Mouse (Mus musculus): ENCODE results near the gene Tpst2. TPM values are rescaled to one million over a fixed set of nuclear protein-coding genes. Genes with fewer than 3 reads are reported as not detected.
A peak's percentile ranks its signal among the peaks of the same experiment; 100 is the strongest.

Gene Tpst2
- polyA plus RNA-seq (2011; ENCODE audit: insufficient read depth, insufficient read length, low read depth, missing spikeins): 25.8 and 37.1 TPM in 2 replicates

DNA sequence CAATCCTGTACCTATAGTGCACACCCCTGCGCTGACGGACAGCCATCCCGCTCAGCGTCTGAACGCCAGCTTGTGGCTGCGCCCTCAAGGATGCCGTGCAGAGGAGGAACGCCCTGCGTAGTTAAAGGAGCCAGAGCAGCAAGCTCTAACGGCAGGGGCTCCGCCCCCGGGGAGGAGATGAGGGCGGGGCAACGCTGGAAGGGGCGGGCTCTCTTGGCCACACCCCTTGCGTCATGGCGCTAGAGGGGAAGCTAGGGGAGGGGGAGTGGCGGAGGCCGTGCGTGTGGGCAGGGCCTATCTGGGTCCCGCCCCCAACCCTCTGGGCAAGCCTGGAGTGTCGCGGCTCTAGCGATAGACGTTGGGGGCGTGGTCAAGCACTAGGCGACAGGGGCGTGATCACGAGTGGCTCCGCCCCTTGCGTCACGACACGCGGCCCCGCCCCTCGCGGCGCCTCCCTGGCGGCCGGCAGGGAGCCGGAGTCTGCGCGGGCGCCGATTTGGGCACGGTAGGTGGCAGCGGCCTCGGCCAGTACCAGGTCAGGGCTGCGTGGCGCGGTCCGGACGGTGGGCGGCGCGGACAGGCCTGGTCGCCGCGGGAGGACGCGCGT is at the start of gene Tpst2:
TSS of gene Tpst2 (plus strand) at position 425 of the 607 bp plus-strand sequence.
- H3K4me3 ChIP-seq (ENCODE audit: low read depth, low read length): peak within 1 kb of the TSS; percentile 90
- H3K27ac ChIP-seq (ENCODE audit: insufficient read depth, low read length): no peak within 1 kb of the TSS; the same call in 1 of the 2 replicates
- peak within 1 kb of the TSS; percentile 79 for H3K9ac ChIP-seq (ENCODE audit: low read depth, poor library complexity, severe bottlenecking)
- no peaks in the 10 kb centered on the region for H3K27me3 ChIP-seq (ENCODE audit: control insufficient read depth, insufficient read depth, low read length, poor library complexity, severe bottlenecking)
- H3K36me3 ChIP-seq (ENCODE audit: control insufficient read depth, insufficient read depth, low read length, poor library complexity, severe bottlenecking): no peaks in the 10 kb centered on the region
- TF ChIP-seq CTCF (IDR thresholded peaks at IDR 0.05; ENCODE audit: low read depth, low read length) (no peak), EP300 (IDR thresholded peaks at IDR 0.05; ENCODE audit: insufficient read depth, low read depth, low read length) (peak; percentile 51; the same call in 1 of the 2 replicates), POLR2A (IDR thresholded peaks at IDR 0.05; ENCODE audit: insufficient read depth, low read length) (peak; percentile 98)
- H3K9me3 ChIP-seq (replicated peaks; ENCODE audit: control insufficient read depth, insufficient read depth, low read length, poor library complexity, severe bottlenecking): no peaks in the 10 kb centered on the region
- H3K4me1 ChIP-seq (ENCODE audit: control insufficient read depth, insufficient read depth, low read length): peaks cover 9% of the 10 kb centered on the region

DNA sequence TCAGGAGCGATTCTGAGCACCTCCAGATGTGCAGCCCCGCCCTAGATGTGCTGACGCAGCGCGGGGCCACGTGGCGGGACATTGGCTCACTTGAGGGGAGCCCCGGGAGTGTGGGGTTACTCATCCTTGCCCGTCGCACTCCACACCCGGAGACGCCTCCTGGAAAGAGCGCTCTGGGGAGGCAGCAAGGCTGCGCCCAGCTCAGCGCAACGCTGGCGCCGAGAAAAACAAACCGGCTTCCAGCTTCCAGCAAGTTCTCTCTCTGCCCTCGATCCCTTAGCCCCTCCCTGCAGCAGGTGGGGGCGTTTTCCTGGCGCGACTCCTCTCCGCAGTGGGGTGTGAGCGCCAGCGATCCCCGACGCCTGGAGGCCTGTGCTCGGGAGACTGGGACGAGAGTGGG is 49.1 kb upstream of the Tpst2 start:
- H3K9me3 ChIP-seq (replicated peaks; ENCODE audit: control insufficient read depth, insufficient read depth, low read length, poor library complexity, severe bottlenecking): no peaks in the 10 kb centered on the region
- H3K27ac ChIP-seq (ENCODE audit: insufficient read depth, low read length): no peak overlapping the region
- H3K9ac ChIP-seq (ENCODE audit: low read depth, poor library complexity, severe bottlenecking): no peak overlapping the region; the same call in 1 of the 2 replicates
- H3K4me3 ChIP-seq (ENCODE audit: low read depth, low read length): peak overlapping the region; percentile 24; the same call in 1 of the 2 replicates
- no peak for TF ChIP-seq CTCF (IDR thresholded peaks at IDR 0.05; ENCODE audit: low read depth, low read length)
- H3K36me3 ChIP-seq (ENCODE audit: control insufficient read depth, insufficient read depth, low read length, poor library complexity, severe bottlenecking): no peaks in the 10 kb centered on the region
- H3K4me1 ChIP-seq (ENCODE audit: control insufficient read depth, insufficient read depth, low read length): no peaks in the 10 kb centered on the region
- peaks cover 11% of the 10 kb centered on the region; the same call in 1 of the 2 replicates for H3K27me3 ChIP-seq (ENCODE audit: control insufficient read depth, insufficient read depth, low read length, poor library complexity, severe bottlenecking)

DNA sequence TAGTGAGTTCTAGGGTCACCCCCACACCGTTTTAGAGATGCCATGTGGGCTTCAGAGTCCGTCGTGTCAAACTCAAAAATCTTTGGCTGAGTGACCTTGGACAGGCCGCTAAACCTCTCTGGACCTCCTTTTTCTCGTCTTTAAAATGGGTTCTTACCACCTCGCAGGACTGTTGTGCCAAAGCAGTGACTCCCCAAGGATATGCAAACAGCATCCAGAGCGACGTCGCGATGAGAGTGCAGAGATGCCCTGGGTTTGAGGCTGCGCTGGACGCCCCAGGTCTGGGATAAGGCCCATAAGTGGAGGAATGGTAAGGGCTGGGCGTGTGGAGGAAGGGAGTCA is 48.6 kb upstream of the Tpst2 start:
- peak overlapping the region; percentile 56; the same call in 1 of the 2 replicates for H3K4me3 ChIP-seq (ENCODE audit: low read depth, low read length)
- H3K9ac ChIP-seq (ENCODE audit: low read depth, poor library complexity, severe bottlenecking): no peak overlapping the region
- H3K27ac ChIP-seq (ENCODE audit: insufficient read depth, low read length): no peak overlapping the region
- peaks cover 11% of the 10 kb centered on the region; the same call in 1 of the 2 replicates for H3K27me3 ChIP-seq (ENCODE audit: control insufficient read depth, insufficient read depth, low read length, poor library complexity, severe bottlenecking)
- TF ChIP-seq CTCF (IDR thresholded peaks at IDR 0.05; ENCODE audit: low read depth, low read length) (no peak), POLR2A (IDR thresholded peaks at IDR 0.05; ENCODE audit: insufficient read depth, low read length) (no peak), EP300 (IDR thresholded peaks at IDR 0.05; ENCODE audit: insufficient read depth, low read depth, low read length) (no peak)
- H3K4me1 ChIP-seq (ENCODE audit: control insufficient read depth, insufficient read depth, low read length): no peaks in the 10 kb centered on the region
- no peaks in the 10 kb centered on the region for H3K9me3 ChIP-seq (replicated peaks; ENCODE audit: control insufficient read depth, insufficient read depth, low read length, poor library complexity, severe bottlenecking)
- no peaks in the 10 kb centered on the region for H3K36me3 ChIP-seq (ENCODE audit: control insufficient read depth, insufficient read depth, low read length, poor library complexity, severe bottlenecking)

DNA sequence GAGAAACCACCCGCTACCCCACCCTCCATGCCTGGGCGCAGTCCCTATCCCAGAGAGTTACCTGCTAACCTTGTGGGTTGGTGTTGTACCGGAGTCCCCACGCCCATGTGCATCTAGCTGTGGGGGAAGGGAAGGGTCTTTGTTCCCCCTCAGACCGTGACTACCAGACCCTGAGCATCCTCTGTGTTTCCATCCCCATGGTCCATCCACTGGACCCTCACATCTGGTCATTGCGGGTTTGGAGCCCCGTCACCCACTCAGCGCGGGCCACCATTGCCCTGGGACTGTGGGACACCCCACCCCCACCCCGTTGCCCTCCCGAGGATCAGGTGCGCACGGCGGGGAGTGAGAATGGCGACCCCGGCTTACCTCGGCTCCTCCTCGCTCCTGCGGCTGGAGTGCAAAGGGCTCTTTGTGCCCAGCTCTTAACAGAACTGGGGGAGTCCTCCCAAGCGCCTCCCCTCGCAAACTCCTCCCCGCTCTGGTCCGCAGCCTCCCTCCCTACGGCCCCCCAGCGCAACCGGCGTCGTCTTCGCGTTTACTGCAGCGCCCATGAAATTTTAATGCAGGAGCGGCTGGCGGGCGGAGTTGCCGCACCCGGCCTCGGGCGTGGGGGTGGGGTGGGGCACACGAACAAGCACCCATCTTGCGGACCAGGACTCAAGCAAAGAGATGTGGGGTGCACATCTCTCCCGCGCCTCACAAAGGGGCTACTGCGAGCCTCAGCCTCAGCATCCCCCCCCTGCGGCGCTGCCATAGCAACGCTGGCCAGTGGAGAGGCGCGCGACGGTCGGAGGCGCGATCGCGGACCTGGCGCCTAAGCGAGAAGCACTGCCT is 48.0 kb upstream of the Tpst2 start:
- TF ChIP-seq CTCF (IDR thresholded peaks at IDR 0.05; ENCODE audit: low read depth, low read length): no peak
- TF ChIP-seq EP300 (IDR thresholded peaks at IDR 0.05; ENCODE audit: insufficient read depth, low read depth, low read length): no peak
- TF ChIP-seq POLR2A (IDR thresholded peaks at IDR 0.05; ENCODE audit: insufficient read depth, low read length): no peak
- H3K36me3 ChIP-seq (ENCODE audit: control insufficient read depth, insufficient read depth, low read length, poor library complexity, severe bottlenecking): no peaks in the 10 kb centered on the region
- peak overlapping the region; percentile 56 for H3K4me3 ChIP-seq (ENCODE audit: low read depth, low read length)
- no peak overlapping the region for H3K27ac ChIP-seq (ENCODE audit: insufficient read depth, low read length)
- no peaks in the 10 kb centered on the region for H3K9me3 ChIP-seq (replicated peaks; ENCODE audit: control insufficient read depth, insufficient read depth, low read length, poor library complexity, severe bottlenecking)
- no peaks in the 10 kb centered on the region for H3K4me1 ChIP-seq (ENCODE audit: control insufficient read depth, insufficient read depth, low read length)
- no peak overlapping the region for H3K9ac ChIP-seq (ENCODE audit: low read depth, poor library complexity, severe bottlenecking)
- H3K27me3 ChIP-seq (ENCODE audit: control insufficient read depth, insufficient read depth, low read length, poor library complexity, severe bottlenecking): peaks cover 11% of the 10 kb centered on the region; the same call in 1 of the 2 replicates

DNA sequence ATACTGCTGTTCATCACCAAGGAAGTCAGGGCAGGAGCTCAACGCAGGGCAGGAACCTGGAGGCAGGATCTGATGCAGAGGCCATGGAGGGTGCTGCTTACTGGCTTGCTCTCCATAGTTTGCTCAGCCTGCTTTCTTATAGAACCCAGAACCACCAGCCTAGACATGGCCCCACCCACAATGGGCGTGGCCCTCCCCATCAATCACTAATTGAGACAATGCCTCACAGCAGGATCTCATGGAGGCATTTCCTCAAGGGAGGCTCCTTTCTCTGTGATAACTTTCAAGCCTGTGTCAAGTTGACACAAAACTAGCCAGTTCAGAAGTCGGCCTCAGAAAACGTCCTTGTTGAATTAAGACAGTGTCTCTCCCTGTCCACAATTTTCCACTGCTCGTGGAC is 40.7 kb upstream of the Tpst2 start:
- Histone ChIP-seq H3K4me1 (ENCODE audit: control insufficient read depth, insufficient read depth, low read length) (no peaks in the 10 kb centered on the region), H3K27ac (ENCODE audit: insufficient read depth, low read length) (no peak overlapping the region), H3K36me3 (ENCODE audit: control insufficient read depth, insufficient read depth, low read length, poor library complexity, severe bottlenecking) (no peaks in the 10 kb centered on the region), H3K4me3 (ENCODE audit: low read depth, low read length) (no peak overlapping the region), H3K9me3 (replicated peaks; ENCODE audit: control insufficient read depth, insufficient read depth, low read length, poor library complexity, severe bottlenecking) (no peaks in the 10 kb centered on the region), H3K27me3 (ENCODE audit: control insufficient read depth, insufficient read depth, low read length, poor library complexity, severe bottlenecking) (no peaks in the 10 kb centered on the region), H3K9ac (ENCODE audit: low read depth, poor library complexity, severe bottlenecking) (no peak overlapping the region)
- TF ChIP-seq EP300 (IDR thresholded peaks at IDR 0.05; ENCODE audit: insufficient read depth, low read depth, low read length): no peak
- TF ChIP-seq CTCF (IDR thresholded peaks at IDR 0.05; ENCODE audit: low read depth, low read length): no peak
- TF ChIP-seq POLR2A (IDR thresholded peaks at IDR 0.05; ENCODE audit: insufficient read depth, low read length): no peak

DNA sequence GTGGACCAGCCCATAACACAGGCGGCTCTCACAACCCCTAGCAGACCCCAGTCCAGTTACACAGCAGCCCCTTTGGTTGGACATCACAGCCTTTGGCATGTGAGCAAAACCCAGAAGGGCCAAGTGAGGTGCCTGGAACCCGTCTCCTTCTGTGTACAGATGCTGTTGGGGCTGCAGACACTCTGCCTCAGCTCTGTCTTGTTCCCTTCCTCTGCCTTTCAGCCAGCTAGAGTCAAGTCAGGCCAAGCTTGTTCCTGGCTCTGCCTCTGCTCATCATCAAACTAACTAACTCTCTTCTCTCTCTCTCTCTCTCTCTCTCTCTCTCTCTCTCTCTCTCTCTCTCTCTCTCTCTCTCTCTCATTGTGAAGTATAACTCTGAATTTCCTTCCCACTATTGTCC is 39.9 kb upstream of the Tpst2 start:
- no peak for TF ChIP-seq POLR2A (IDR thresholded peaks at IDR 0.05; ENCODE audit: insufficient read depth, low read length)
- no peak for TF ChIP-seq CTCF (IDR thresholded peaks at IDR 0.05; ENCODE audit: low read depth, low read length)
- Histone ChIP-seq H3K36me3 (ENCODE audit: control insufficient read depth, insufficient read depth, low read length, poor library complexity, severe bottlenecking) (no peaks in the 10 kb centered on the region), H3K27ac (ENCODE audit: insufficient read depth, low read length) (no peak overlapping the region), H3K27me3 (ENCODE audit: control insufficient read depth, insufficient read depth, low read length, poor library complexity, severe bottlenecking) (no peaks in the 10 kb centered on the region), H3K4me1 (ENCODE audit: control insufficient read depth, insufficient read depth, low read length) (no peaks in the 10 kb centered on the region), H3K9ac (ENCODE audit: low read depth, poor library complexity, severe bottlenecking) (no peak overlapping the region), H3K4me3 (ENCODE audit: low read depth, low read length) (no peak overlapping the region), H3K9me3 (replicated peaks; ENCODE audit: control insufficient read depth, insufficient read depth, low read length, poor library complexity, severe bottlenecking) (no peaks in the 10 kb centered on the region)

Measured in ES-Bruce4 (cell line).